Mouse (Mus musculus): ENCODE measurements around the gene Ulk4. TPM values are rescaled to one million over a fixed set of nuclear protein-coding genes. Genes with fewer than 3 reads are reported as not detected.
A peak's percentile ranks its signal among the peaks of the same experiment; 100 is the strongest.

Ulk4 gene
- polyA plus RNA-seq, 1 experiment, result 1.1 TPM

DNA sequence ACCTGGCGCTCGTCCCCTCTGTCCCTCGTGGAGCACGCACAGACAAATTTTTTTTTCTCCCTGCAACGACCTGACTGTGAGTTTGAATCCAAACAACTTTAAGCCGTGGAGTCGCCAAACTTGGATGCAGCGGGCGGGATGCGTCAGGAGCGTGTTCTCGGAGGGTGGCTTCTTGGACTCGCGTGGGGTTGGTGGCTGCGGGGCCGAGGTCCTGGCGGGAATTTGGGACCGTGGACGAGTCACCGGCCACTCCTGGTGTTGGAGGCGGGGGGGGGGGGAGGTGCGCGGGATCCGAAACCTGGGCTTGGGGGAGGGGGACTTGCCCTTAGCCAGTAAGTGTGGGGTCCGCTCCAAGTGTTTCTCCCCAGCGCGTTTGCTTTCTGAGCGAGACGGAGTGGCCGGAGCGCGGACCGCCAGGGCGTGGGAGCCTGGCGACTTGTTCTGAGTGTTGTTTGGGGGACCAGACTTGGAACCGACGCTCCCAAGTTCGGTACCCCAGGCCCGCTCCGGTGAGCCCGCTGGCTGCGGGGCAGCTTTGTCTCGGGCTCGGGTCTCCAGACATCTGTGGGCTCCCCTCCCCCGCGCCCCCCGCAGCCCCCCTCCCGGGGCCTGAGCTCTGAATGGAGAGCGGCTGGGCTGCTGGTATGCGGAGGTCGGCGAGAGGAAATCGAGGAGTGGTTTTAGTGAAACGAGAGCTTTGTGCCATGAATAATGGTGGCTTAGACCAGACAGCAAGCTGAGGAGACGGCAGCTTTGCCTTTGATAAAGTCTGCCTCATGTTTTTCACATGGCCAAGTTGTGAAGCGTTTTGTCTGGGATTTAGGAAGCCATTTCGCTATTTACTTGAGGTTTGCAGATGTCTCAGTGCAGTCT lies 342.9 kb downstream of the Ulk4 start:
- peak overlapping the region; percentile 81 for H3ac ChIP-seq (ENCODE audit: control insufficient read depth, insufficient read length, low read depth)
- peaks cover 56% of the 10 kb centered on the region for H3K79me2 ChIP-seq (ENCODE audit: control insufficient read depth, insufficient read depth)
- H3K4me3 ChIP-seq (ENCODE audit: insufficient read depth, poor library complexity, severe bottlenecking), result peak overlapping the region; percentile 65
- peaks cover 55% of the 10 kb centered on the region for H3K79me3 ChIP-seq (ENCODE audit: low read depth)
- TF ChIP-seq CTCF (IDR thresholded peaks at IDR 0.05; ENCODE audit: control insufficient read depth, insufficient read depth, insufficient read length) (no peak), FOSL1 (IDR thresholded peaks at IDR 0.05; ENCODE audit: insufficient read depth, low read length, poor library complexity, severe bottlenecking) (no peak), MYOD1 (IDR thresholded peaks at IDR 0.05; ENCODE audit: control insufficient read depth, insufficient read length, low read depth) (no peak), USF1 (IDR thresholded peaks at IDR 0.05; ENCODE audit: low read depth) (no peak), CEBPB (IDR thresholded peaks at IDR 0.05; ENCODE audit: low read depth) (no peak)
- no peaks in the 10 kb centered on the region for H3K27me3 ChIP-seq (ENCODE audit: control insufficient read depth, insufficient read depth, insufficient read length)
- H3K36me3 ChIP-seq (ENCODE audit: control insufficient read depth, insufficient read depth), result peaks cover 13% of the 10 kb centered on the region

GRCm38 (mm10) chr9:120933587-120933885 lies 343.5 kb downstream of the Ulk4 start:
- H3K27me3 ChIP-seq (ENCODE audit: control insufficient read depth, insufficient read depth, insufficient read length), result no peaks in the 10 kb centered on the region
- TF ChIP-seq FOSL1 (IDR thresholded peaks at IDR 0.05; ENCODE audit: insufficient read depth, low read length, poor library complexity, severe bottlenecking) (no peak), MAX (IDR thresholded peaks at IDR 0.05) (no peak)

DNA sequence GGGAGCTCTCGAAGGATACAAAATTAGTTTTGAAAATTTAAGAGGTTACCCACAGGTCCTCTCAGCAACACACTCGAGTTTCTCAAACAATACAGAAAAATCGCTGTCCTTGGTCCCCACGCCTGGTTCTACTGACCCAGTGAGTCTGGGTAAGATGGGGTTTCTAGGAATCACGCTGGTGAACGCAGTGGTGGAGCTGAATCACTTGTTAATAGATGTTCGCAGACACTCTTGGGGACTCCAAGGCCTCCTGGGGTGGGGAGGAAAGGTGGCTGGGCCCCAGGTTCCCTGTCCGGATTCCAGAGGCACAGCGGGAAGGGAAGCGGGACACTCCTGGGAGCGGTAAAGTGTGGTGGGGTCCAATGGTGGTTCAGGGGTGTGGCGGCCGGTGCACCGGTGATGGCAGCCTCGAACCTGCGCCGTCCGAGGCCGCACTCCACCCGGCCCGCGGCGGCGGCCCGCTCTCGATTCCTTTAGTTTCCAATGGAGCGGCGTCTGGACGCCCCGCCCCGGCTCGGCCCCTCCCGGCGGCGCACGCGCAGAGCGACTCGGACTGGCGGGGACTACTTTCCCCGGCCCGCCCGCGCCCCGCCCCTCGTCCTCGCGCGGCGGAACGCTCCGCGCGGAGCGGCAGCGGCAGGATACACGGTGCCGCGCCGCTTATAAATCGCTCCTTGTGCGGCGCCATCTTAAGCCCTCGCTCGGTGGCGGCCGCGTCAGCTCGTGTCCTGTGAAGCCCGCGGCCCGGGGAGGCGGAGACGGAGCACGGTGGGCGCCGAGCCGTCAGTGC lies 344.0 kb downstream of the Ulk4 start:
- H3K36me3 ChIP-seq (ENCODE audit: control insufficient read depth, insufficient read depth), result peaks cover 13% of the 10 kb centered on the region
- H3K27me3 ChIP-seq (ENCODE audit: control insufficient read depth, insufficient read depth, insufficient read length), result no peaks in the 10 kb centered on the region
- peak overlapping the region; percentile 65 for H3K4me3 ChIP-seq (ENCODE audit: insufficient read depth, poor library complexity, severe bottlenecking)
- peaks cover 43% of the 10 kb centered on the region for H3K79me3 ChIP-seq (ENCODE audit: low read depth)
- peak overlapping the region; percentile 81 for H3ac ChIP-seq (ENCODE audit: control insufficient read depth, insufficient read length, low read depth)
- no peak for TF ChIP-seq FOSL1 (IDR thresholded peaks at IDR 0.05; ENCODE audit: insufficient read depth, low read length, poor library complexity, severe bottlenecking)
- TF ChIP-seq MYOG (IDR thresholded peaks at IDR 0.05; ENCODE audit: control insufficient read depth, extremely low read depth, insufficient read length), result no peak
- TF ChIP-seq MAX (IDR thresholded peaks at IDR 0.05), result no peak
- no peak for TF ChIP-seq CTCF (IDR thresholded peaks at IDR 0.05; ENCODE audit: control insufficient read depth, insufficient read depth, insufficient read length)
- no peak for TF ChIP-seq CEBPB (IDR thresholded peaks at IDR 0.05; ENCODE audit: low read depth)
- TF ChIP-seq USF1 (IDR thresholded peaks at IDR 0.05; ENCODE audit: low read depth), result no peak
- TF ChIP-seq MYOD1 (IDR thresholded peaks at IDR 0.05; ENCODE audit: control insufficient read depth, insufficient read length, low read depth), result no peak
- peaks cover 45% of the 10 kb centered on the region for H3K79me2 ChIP-seq (ENCODE audit: control insufficient read depth, insufficient read depth)

More at GRCm38 (mm10) chr9:120933587-120933885, 343.5 kb downstream of the Ulk4 start:
- peak overlapping the region; percentile 65 for H3K4me3 ChIP-seq (ENCODE audit: insufficient read depth, poor library complexity, severe bottlenecking)
- H3K79me3 ChIP-seq (ENCODE audit: low read depth), result peaks cover 49% of the 10 kb centered on the region
- H3K79me2 ChIP-seq (ENCODE audit: control insufficient read depth, insufficient read depth), result peaks cover 50% of the 10 kb centered on the region
- peaks cover 13% of the 10 kb centered on the region for H3K36me3 ChIP-seq (ENCODE audit: control insufficient read depth, insufficient read depth)
- peak overlapping the region; percentile 81 for H3ac ChIP-seq (ENCODE audit: control insufficient read depth, insufficient read length, low read depth)

- TF ChIP-seq MYOG (IDR thresholded peaks at IDR 0.05; ENCODE audit: control insufficient read depth, extremely low read depth, insufficient read length), result no peak
- TF ChIP-seq CEBPB (IDR thresholded peaks at IDR 0.05; ENCODE audit: low read depth), result no peak
- TF ChIP-seq MYOD1 (IDR thresholded peaks at IDR 0.05; ENCODE audit: control insufficient read depth, insufficient read length, low read depth), result no peak
- no peak for TF ChIP-seq CTCF (IDR thresholded peaks at IDR 0.05; ENCODE audit: control insufficient read depth, insufficient read depth, insufficient read length)
- TF ChIP-seq MAX (IDR thresholded peaks at IDR 0.05), result no peak
- no peak for TF ChIP-seq FOSL1 (IDR thresholded peaks at IDR 0.05; ENCODE audit: insufficient read depth, low read length, poor library complexity, severe bottlenecking)
- TF ChIP-seq USF1 (IDR thresholded peaks at IDR 0.05; ENCODE audit: low read depth), result no peak
- no peaks in the 10 kb centered on the region for H3K27me3 ChIP-seq (ENCODE audit: control insufficient read depth, insufficient read depth, insufficient read length)
These were observed 344.6 kb downstream of the Ulk4 start for GRCm38 (mm10) chr9:120932371-120932770.

GRCm38 (mm10) chr9:120930811-120931210 lies 346.2 kb downstream of the Ulk4 start:
- H3K79me2 ChIP-seq (ENCODE audit: control insufficient read depth, insufficient read depth), result peaks cover 23% of the 10 kb centered on the region
- H3K27me3 ChIP-seq (ENCODE audit: control insufficient read depth, insufficient read depth, insufficient read length), result no peaks in the 10 kb centered on the region
- H3K36me3 ChIP-seq (ENCODE audit: control insufficient read depth, insufficient read depth), result no peaks in the 10 kb centered on the region
- TF ChIP-seq CTCF (IDR thresholded peaks at IDR 0.05; ENCODE audit: control insufficient read depth, insufficient read depth, insufficient read length) (no peak), FOSL1 (IDR thresholded peaks at IDR 0.05; ENCODE audit: insufficient read depth, low read length, poor library complexity, severe bottlenecking) (no peak), MYOG (IDR thresholded peaks at IDR 0.05; ENCODE audit: control insufficient read depth, extremely low read depth, insufficient read length) (no peak), USF1 (IDR thresholded peaks at IDR 0.05; ENCODE audit: low read depth) (no peak), MAX (IDR thresholded peaks at IDR 0.05) (no peak), CEBPB (IDR thresholded peaks at IDR 0.05; ENCODE audit: low read depth) (no peak), MYOD1 (IDR thresholded peaks at IDR 0.05; ENCODE audit: control insufficient read depth, insufficient read length, low read depth) (no peak)
- no peak overlapping the region for H3ac ChIP-seq (ENCODE audit: control insufficient read depth, insufficient read length, low read depth)
- H3K4me3 ChIP-seq (ENCODE audit: insufficient read depth, poor library complexity, severe bottlenecking), result no peak overlapping the region
- peaks cover 21% of the 10 kb centered on the region for H3K79me3 ChIP-seq (ENCODE audit: low read depth)

More at GRCm38 (mm10) chr9:120932371-120932770, 344.6 kb downstream of the Ulk4 start:
- H3K4me3 ChIP-seq (ENCODE audit: insufficient read depth, poor library complexity, severe bottlenecking), result no peak overlapping the region
- H3K36me3 ChIP-seq (ENCODE audit: control insufficient read depth, insufficient read depth), result peaks cover 6% of the 10 kb centered on the region
- H3ac ChIP-seq (ENCODE audit: control insufficient read depth, insufficient read length, low read depth), result no peak overlapping the region
- H3K79me2 ChIP-seq (ENCODE audit: control insufficient read depth, insufficient read depth), result peaks cover 38% of the 10 kb centered on the region
- peaks cover 37% of the 10 kb centered on the region for H3K79me3 ChIP-seq (ENCODE audit: low read depth)

Data from C2C12 (cell line).